Mouse (Mus musculus): ENCODE measurements around the gene Rpl14.

- TF ChIP-seq CTCF (IDR thresholded peaks at IDR 0.05; ENCODE audit: control insufficient read depth, insufficient read depth, insufficient replicate concordance, low read depth, low read length) (no peak), POLR2A (IDR thresholded peaks at IDR 0.05; ENCODE audit: control insufficient read depth, low read depth, low read length) (no peak)
Measured at GRCm38 (mm10) chr9:120603512-120603908, 32.3 kb downstream of the Rpl14 start.
